Mouse (Mus musculus): Measurements from ENCODE around the gene Tmem177. TPM values are rescaled to one million over a fixed set of nuclear protein-coding genes. Genes with fewer than 3 reads are reported as not detected.
A peak's percentile ranks its signal among the peaks of the same experiment; 100 is the strongest.

Gene Tmem177
- polyA plus RNA-seq, 1 experiment from 2014 or later: 9.3 TPM

DNA sequence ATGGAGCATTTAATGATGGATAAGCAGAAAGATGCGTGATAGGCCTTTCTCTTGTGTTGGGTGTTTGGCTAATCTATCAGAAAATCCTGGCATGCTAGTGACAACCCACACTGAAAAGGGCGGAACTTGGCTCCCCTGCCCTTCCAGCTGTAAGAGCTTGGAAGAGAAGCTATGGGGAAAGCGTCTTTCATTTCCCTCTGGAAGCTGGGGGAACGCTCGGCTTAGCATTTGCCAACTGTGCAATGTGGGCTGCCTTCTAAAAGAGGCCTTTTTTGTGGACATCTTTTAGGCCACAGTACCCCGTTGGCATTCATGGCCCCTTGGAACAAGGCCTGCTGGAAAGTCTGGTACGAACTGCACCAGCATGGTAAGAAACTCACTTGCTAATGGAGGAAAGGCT lies 34.1 kb downstream of the Tmem177 start:
- Histone ChIP-seq H3K9me3 (replicated peaks) (no peaks in the 10 kb centered on the region), H3K4me3 (no peak overlapping the region), H3K27ac (no peak overlapping the region), H3K27me3 (no peaks in the 10 kb centered on the region), H3K4me2 (replicated peaks) (no peak overlapping the region), H3K4me1 (no peaks in the 10 kb centered on the region), H3K9ac (no peak overlapping the region), H3K36me3 (no peaks in the 10 kb centered on the region)
- 79% methylated on average over 7 of the region's 7 CpGs for WGBS
- no peak for ATAC-seq (ENCODE audit: low FRiP score)

DNA sequence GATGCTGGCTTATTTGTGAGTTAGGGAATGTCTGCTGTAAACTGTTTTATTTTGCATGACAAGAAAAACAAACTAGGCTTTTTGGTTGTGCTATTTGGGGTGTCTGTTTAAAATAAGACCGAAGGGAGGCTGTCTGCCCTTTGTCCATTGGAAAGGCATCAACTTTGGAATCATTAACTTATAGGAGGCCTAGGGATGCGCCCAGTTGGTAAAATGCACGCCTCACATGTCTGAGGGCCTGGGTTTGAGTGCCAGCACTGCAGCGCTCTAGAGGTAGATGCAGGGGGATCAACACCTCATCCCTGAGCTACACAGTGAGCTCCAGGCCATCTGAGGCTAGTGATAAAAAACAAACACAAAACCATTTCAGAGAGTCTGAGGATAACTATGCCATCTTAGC lies 35.5 kb downstream of the Tmem177 start:
- Histone ChIP-seq H3K9ac (no peak overlapping the region), H3K4me1 (no peaks in the 10 kb centered on the region), H3K27me3 (no peaks in the 10 kb centered on the region), H3K4me3 (no peak overlapping the region), H3K4me2 (replicated peaks) (no peak overlapping the region), H3K27ac (no peak overlapping the region), H3K36me3 (no peaks in the 10 kb centered on the region), H3K9me3 (replicated peaks) (no peaks in the 10 kb centered on the region)
- WGBS: 98% methylated on average over 4 of the region's 4 CpGs
- no peak for ATAC-seq (ENCODE audit: low FRiP score)

DNA sequence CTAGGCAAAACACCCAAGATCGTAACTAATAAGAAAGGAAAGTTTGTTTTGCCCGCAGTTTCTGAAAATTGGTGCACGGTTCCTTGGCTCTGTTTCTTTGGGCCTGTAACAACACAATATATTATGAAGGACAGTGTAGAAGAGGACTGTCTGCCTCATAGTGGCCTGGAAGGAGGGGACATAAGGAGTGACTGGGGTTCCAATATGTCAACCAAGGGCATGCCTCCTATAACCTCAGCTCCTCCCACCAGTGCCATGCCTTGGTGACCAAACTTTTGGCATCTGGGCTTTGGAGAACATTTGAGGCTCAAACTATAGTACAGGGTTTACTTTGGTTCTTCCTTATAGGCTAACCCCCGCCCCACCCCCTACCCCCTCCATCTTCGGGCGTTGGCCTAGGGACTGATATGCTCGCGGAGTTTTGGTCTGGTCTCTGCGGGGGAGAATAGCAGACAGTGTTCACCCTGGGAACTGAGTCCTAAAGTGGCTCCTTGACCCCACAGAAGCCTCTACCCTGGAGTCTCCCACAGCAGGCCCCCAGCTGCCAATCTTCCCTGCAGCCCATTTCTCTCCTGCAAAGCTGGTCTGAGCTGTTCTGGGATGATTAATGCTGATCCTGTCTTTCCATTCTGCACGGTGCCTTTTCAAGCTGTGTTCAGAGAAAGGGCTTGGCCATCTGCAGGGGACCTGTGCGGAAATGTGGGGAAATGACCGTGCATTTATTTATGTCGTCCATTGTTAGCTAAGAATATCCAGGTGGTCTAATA lies 44.4 kb downstream of the Tmem177 start:
- no peaks in the 10 kb centered on the region for H3K27me3 ChIP-seq

DNA sequence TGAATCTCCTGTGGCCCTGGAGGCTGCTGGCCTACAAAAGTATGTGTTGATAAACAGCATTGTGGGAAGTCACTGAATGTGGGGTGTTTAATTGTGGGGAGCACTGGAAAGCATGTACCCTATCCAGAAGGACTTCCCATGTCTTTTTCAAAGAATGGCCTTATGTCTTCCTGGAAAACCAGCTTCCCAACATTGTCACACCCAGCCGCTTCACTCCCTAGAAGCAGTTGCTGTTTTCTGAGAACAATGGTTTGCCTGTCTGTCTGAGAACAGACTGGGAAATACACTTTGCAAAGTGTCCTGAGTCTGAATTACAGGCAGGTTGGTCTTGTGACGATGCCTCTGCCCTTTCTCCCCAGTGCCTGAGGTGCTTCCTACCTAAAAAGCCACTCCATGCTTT lies 45.7 kb downstream of the Tmem177 start:
- Histone ChIP-seq H3K4me2 (replicated peaks) (no peak overlapping the region), H3K9me3 (replicated peaks) (no peaks in the 10 kb centered on the region), H3K4me1 (peaks cover 16% of the 10 kb centered on the region), H3K27me3 (no peaks in the 10 kb centered on the region), H3K27ac (no peak overlapping the region), H3K9ac (no peak overlapping the region), H3K36me3 (no peaks in the 10 kb centered on the region), H3K4me3 (no peak overlapping the region)
- no peak for ATAC-seq (ENCODE audit: low FRiP score)
- 34% methylated on average over 2 of the region's 2 CpGs for WGBS

More for the DNA sequence above, 44.4 kb downstream of the Tmem177 start:
- H3K9me3 ChIP-seq (replicated peaks): no peaks in the 10 kb centered on the region
- H3K9ac ChIP-seq: no peak overlapping the region
- WGBS: 45% methylated on average over 13 of the region's 13 CpGs
- no peak overlapping the region for H3K4me3 ChIP-seq
- H3K27ac ChIP-seq: no peak overlapping the region
- ATAC-seq (ENCODE audit: low FRiP score): peak; percentile 72
- H3K36me3 ChIP-seq: no peaks in the 10 kb centered on the region
- H3K4me2 ChIP-seq (replicated peaks): peak overlapping the region; percentile 18; the same call in 1 of the 2 replicates
- peaks cover 16% of the 10 kb centered on the region for H3K4me1 ChIP-seq

DNA sequence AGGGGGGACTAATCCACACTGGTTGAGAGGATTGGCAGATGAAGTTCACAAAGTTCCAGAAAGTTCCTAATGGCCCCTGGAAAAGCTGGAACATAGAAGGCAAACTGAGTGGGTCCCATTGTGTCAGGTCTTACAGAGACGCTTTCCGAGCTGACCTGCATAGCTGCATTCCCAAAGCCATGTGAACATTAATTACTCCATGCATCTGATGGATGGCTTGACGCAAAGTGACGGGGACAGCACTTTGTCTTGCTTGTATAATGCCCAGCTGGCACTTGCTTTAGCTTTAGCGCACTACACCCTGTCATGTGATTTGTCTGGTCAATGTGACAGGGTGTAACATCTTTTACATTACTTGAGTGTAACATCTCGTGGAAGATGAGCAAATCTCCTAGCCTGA lies 47.7 kb downstream of the Tmem177 start:
- Histone ChIP-seq H3K36me3 (no peaks in the 10 kb centered on the region), H3K9ac (no peak overlapping the region), H3K4me2 (replicated peaks) (no peak overlapping the region), H3K27ac (no peak overlapping the region), H3K4me3 (no peak overlapping the region), H3K27me3 (no peaks in the 10 kb centered on the region), H3K9me3 (replicated peaks) (no peaks in the 10 kb centered on the region), H3K4me1 (peaks cover 16% of the 10 kb centered on the region)
- 64% methylated on average over 6 of the region's 6 CpGs for WGBS
- ATAC-seq (ENCODE audit: low FRiP score): no peak

DNA sequence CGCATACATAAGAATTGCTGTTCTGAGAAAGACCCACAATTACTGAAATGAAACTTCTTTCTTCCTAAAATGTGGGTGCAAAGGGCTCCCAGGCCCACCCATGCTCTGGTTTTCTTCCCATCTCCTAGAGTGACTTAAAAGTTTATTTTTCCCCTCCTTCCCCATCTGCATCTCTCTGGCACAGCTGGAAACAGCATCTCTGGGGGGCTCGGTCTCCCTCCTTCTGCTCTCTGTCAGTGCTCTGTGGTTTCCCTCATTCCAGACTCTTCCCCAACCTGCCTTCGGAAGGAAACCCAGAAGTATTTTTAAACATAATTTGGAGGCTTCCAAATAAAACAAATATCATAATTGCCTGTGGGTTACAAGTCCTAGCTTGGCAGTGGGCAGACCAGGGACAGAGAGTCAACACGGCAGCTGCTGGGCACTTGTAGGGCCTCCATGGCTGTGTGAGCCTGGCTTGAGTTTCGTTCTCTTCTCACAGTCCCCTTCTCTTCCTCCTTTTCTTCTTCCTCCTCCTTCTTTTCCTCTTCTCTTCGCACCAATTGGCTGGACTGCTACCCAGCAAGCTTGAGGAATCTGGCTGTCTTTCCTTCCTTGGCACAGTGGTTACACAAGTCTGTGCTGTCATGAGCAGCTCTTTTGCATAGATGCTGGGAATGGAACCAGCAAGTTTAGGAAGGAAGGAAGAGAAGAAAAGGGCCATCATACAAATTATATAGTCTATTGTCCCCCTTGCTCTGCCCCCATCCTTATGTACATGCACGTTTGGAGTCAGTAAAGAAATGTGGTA lies 49.3 kb downstream of the Tmem177 start:
- Histone ChIP-seq H3K27me3 (no peaks in the 10 kb centered on the region), H3K4me1 (peaks cover 7% of the 10 kb centered on the region), H3K27ac (no peak overlapping the region), H3K9me3 (replicated peaks) (no peaks in the 10 kb centered on the region), H3K36me3 (no peaks in the 10 kb centered on the region), H3K4me3 (no peak overlapping the region), H3K4me2 (replicated peaks) (no peak overlapping the region), H3K9ac (no peak overlapping the region)
- 71% methylated on average over 7 of the region's 7 CpGs for WGBS
- no peak for ATAC-seq (ENCODE audit: low FRiP score)

DNA sequence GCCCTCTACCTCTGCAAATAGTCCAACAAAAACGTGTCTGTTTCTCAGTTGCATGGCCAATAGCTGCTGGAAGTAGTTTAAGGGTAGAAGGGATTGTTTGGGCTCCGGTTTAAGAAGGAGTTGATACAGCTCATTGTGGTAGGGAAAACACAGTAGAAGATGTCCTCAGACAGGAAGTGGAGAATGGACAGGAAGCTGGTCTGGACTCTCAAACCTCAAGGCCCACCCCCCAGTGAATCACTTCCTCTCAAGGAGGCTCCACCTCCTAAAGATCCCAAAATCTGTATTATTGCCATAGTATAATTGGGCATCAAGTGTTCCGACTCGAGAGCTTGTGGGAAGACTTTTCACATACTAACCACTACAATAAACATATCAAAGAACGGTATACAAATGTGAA lies 53.4 kb downstream of the Tmem177 start:
- no peak for ATAC-seq (ENCODE audit: low FRiP score)
- H3K9ac ChIP-seq: no peak overlapping the region
- 84% methylated on average over 5 of the region's 5 CpGs for WGBS
- no peaks in the 10 kb centered on the region for H3K36me3 ChIP-seq
- H3K9me3 ChIP-seq (replicated peaks): no peaks in the 10 kb centered on the region
- H3K4me3 ChIP-seq: no peak overlapping the region
- no peaks in the 10 kb centered on the region for H3K27me3 ChIP-seq
- H3K4me1 ChIP-seq: no peaks in the 10 kb centered on the region
- no peak overlapping the region for H3K4me2 ChIP-seq (replicated peaks)
- H3K27ac ChIP-seq: no peak overlapping the region

Other genes starting within 250 kb of the Tmem177 start
- 14.1 and 16.4 TPM in 2 replicates for gene Ptpn4, start 75.6 kb downstream of the Tmem177 start, polyA plus RNA-seq (2016; fragmentation: Nextera tagmentation; extraction: Ambion mirVana)
- 0.23 and 0.56 TPM in 2 replicates for gene Cfap221, start 84.0 kb upstream of the Tmem177 start, polyA plus RNA-seq (2016; fragmentation: Nextera tagmentation; extraction: Ambion mirVana)
- gene Sctr, start 93.7 kb upstream of the Tmem177 start, polyA plus RNA-seq (2016; fragmentation: Nextera tagmentation; extraction: Ambion mirVana): 0.78 and 1.0 TPM in 2 replicates
- 7.5 and 8.7 TPM in 2 replicates for gene Tmem37, start 160.9 kb upstream of the Tmem177 start, polyA plus RNA-seq (2016; fragmentation: Nextera tagmentation; extraction: Ambion mirVana)
- gene Dbi, start 207.9 kb upstream of the Tmem177 start, polyA plus RNA-seq (2016; fragmentation: Nextera tagmentation; extraction: Ambion mirVana): 582 and 680 TPM in 2 replicates
- 17.0 and 22.6 TPM in 2 replicates for gene 3110009E18Rik, start 208.0 kb upstream of the Tmem177 start, polyA plus RNA-seq (2016; fragmentation: Nextera tagmentation; extraction: Ambion mirVana)

Data from hindbrain, embryonic 12.5 days (tissue).